Mouse (Mus musculus) neural tube, embryonic 14.5 days (tissue): ENCODE measurements at regions not wholly inside any gene's neighbourhood (a gene's known extent, or its start where the extent isn't known, plus 50 kb on each side); places are given as distances from the start of the nearest gene placed in this dataset.

Experiments used
- ATAC-seq: fragments of 200-750 bp; cut with Nextera tagmentation; 2 replicates; pipeline ENCODE4 v1.8.0; 2017; ENCODE audit warnings: low read depth, mild to moderate bottlenecking, moderate TSS enrichment, moderate library complexity
- H3K27ac ChIP-seq: fragments of 300-500 bp; sonication (generic); 2 replicates; pipeline ENCODE4 v1.5.1; 2014; ENCODE audit warnings: low read depth, mild to moderate bottlenecking, control low read depth, low read length, moderate library complexity, mixed read lengths
- H3K27me3 ChIP-seq: fragments of 300-500 bp; sonication (generic); 2 replicates; pipeline ENCODE4 v1.6.1; 2014; ENCODE audit warnings: low read length; ENCODE audit not compliant: control insufficient read depth, insufficient read depth
- H3K36me3 ChIP-seq: fragments of 300-500 bp; sonication (generic); 2 replicates; pipeline ENCODE4 v1.6.1; 2014; ENCODE audit warnings: low read length, mixed read lengths; ENCODE audit not compliant: control insufficient read depth, insufficient read depth
- H3K4me1 ChIP-seq: fragments of 300-500 bp; sonication (generic); 2 replicates; pipeline ENCODE4 v1.6.1; 2014; ENCODE audit warnings: low read length; ENCODE audit not compliant: control insufficient read depth, insufficient read depth
- H3K4me2 ChIP-seq: fragments of 300-500 bp; sonication (generic); 2 replicates; pipeline ENCODE4 v1.6.1; 2014; ENCODE audit warnings: mild to moderate bottlenecking, low read depth, low read length, control low read depth
- H3K4me3 ChIP-seq: fragments of 300-500 bp; sonication (generic); 2 replicates; pipeline ENCODE4 v1.5.1; 2014; ENCODE audit warnings: low read depth, low read length, control low read depth, mixed read lengths
- H3K9ac ChIP-seq: fragments of 300-500 bp; sonication (generic); replicated peaks from 2 replicates; pipeline ENCODE4 v1.6.1; 2014; ENCODE audit warnings: low read depth, mild to moderate bottlenecking, control low read depth, low read length, mixed read lengths
- H3K9me3 ChIP-seq: fragments of 300-500 bp; sonication (generic); 2 replicates; pipeline ENCODE4 v1.6.1; 2016; ENCODE audit warnings: low read length; ENCODE audit not compliant: control insufficient read depth
- WGBS: fragments of 180-500 bp; shearing (Covaris S2); extraction: QIAGEN DNeasy Blood & Tissue Kit; methylation state at CpG from one replicate; pipeline ENCODE4 v1.1.7; 2014; 5-methylcytosine and 5-hydroxymethylcytosine counted together

- H3K9ac ChIP-seq: no peak overlapping the region
- no peaks in the 10 kb centered on the region for H3K36me3 ChIP-seq
- 53% methylated on average over 3 of the region's 3 CpGs for WGBS
- H3K9me3 ChIP-seq: no peaks in the 10 kb centered on the region
- no peak overlapping the region for H3K4me2 ChIP-seq
- H3K4me1 ChIP-seq: no peaks in the 10 kb centered on the region
- no peak overlapping the region for H3K4me3 ChIP-seq
- no peaks in the 10 kb centered on the region for H3K27me3 ChIP-seq
- H3K27ac ChIP-seq: no peak overlapping the region
- ATAC-seq: no peak
Measured at GRCm38 (mm10) chr1:29261375-29261774, 481.3 kb upstream of the Gm597 start.

- Histone ChIP-seq H3K27me3 (no peaks in the 10 kb centered on the region), H3K4me2 (no peak overlapping the region), H3K4me1 (no peaks in the 10 kb centered on the region; the same call in 1 of the 2 replicates), H3K4me3 (no peak overlapping the region), H3K36me3 (no peaks in the 10 kb centered on the region), H3K9me3 (no peaks in the 10 kb centered on the region), H3K27ac (no peak overlapping the region), H3K9ac (no peak overlapping the region)
- peak; percentile 65; the same call in 1 of the 2 replicates for ATAC-seq
- 16% methylated on average over 3 of the region's 3 CpGs for WGBS
Measured at GRCm38 (mm10) chr1:29216766-29217581, 436.9 kb upstream of the Gm597 start.
